ENCODE assay signal across 15 mouse cellular contexts in genomic region chr5:76130292-76130691, GRCm38 (mm10). TPM values are rescaled to one million over a fixed set of nuclear protein-coding genes. Genes with fewer than 3 reads are reported as not detected.
DNase-seq lines count a peak whose midpoint lies in the region; ATAC-seq lines count a peak whose summit lies in the region.
"Had no signal": no experiment of that assay in that cellular context is flagged by ENCODE, and none has a peak within 500 bp of the region (broad histone marks: within the 10 kb centered on the region; RNA-seq: fewer than 3 reads in every experiment).

No protein-coding gene starts in this region.

- no peak overlapping the region for H3K27ac ChIP-seq in forebrain, embryonic 14.5 days (ENCODE audit: low read depth, low read length)
- H3K27ac ChIP-seq in forebrain, embryonic 16.5 days (ENCODE audit: low read length), result no peak overlapping the region
- no peak overlapping the region for H3K27ac ChIP-seq in hindbrain, embryonic 11.5 days (ENCODE audit: low read depth, low read length)
- H3K27ac ChIP-seq: heart, embryonic 13.5 days; limb, embryonic 15.5 days had no signal

- no peaks in the 10 kb centered on the region for H3K9me3 ChIP-seq in forebrain, embryonic 14.5 days (replicated peaks; ENCODE audit: control insufficient read depth, low read length)
- H3K9me3 ChIP-seq in forebrain, embryonic 16.5 days (ENCODE audit: control insufficient read depth, low read length), result no peaks in the 10 kb centered on the region
- H3K9me3 ChIP-seq in hindbrain, embryonic 11.5 days (ENCODE audit: control insufficient read depth, low read length), result no peaks in the 10 kb centered on the region
- H3K9me3 ChIP-seq: heart, embryonic 13.5 days; limb, embryonic 15.5 days had no signal

- DNase-seq in forebrain, embryonic 14.5 days (ENCODE audit: low spot score), result peak; percentile 22
- DNase-seq in layer of hippocampus, adult 9-11 months, result peak; percentile 28
- no peak for DNase-seq in layer of hippocampus, adult 9-10 months (ENCODE audit: low spot score)
- peak; percentile 35 to 41 for DNase-seq in right cerebral cortex, adult 2 months (ENCODE audit: low spot score in 2 of 2)
- no peak for DNase-seq in right cerebral cortex, postnatal 14 days
- DNase-seq in adrenal gland, postnatal 14 days, result no peak
- DNase-seq in hindbrain, embryonic 11.5 days (ENCODE audit: low spot score), result no peak
- DNase-seq: cerebellum, postnatal 14 days; kidney, postnatal 4 days; lung, postnatal 36 days; thymus, adult 2 months had no signal

- no peak overlapping the region for H3K9ac ChIP-seq in forebrain, embryonic 14.5 days (ENCODE audit: low read length)
- no peak overlapping the region for H3K9ac ChIP-seq in forebrain, embryonic 16.5 days (replicated peaks; ENCODE audit: low read depth, low read length)
- no peak overlapping the region for H3K9ac ChIP-seq in hindbrain, embryonic 11.5 days (ENCODE audit: low read depth, low read length)
- H3K9ac ChIP-seq: heart, embryonic 13.5 days; limb, embryonic 15.5 days had no signal

- no peak overlapping the region for H3K4me3 ChIP-seq in forebrain, embryonic 14.5 days (ENCODE audit: low read depth, low read length)
- no peak overlapping the region for H3K4me3 ChIP-seq in forebrain, embryonic 16.5 days (replicated peaks; ENCODE audit: low read length)
- no peak overlapping the region for H3K4me3 ChIP-seq in hindbrain, embryonic 11.5 days (ENCODE audit: low read depth, low read length)
- H3K4me3 ChIP-seq: erythroblast, embryonic 14.5 days; heart, embryonic 13.5 days; limb, embryonic 15.5 days had no signal

- no peak overlapping the region for H3K4me2 ChIP-seq in forebrain, embryonic 14.5 days (ENCODE audit: low read length)
- no peak overlapping the region for H3K4me2 ChIP-seq in forebrain, embryonic 16.5 days (ENCODE audit: low read length)
- H3K4me2 ChIP-seq in hindbrain, embryonic 11.5 days (replicated peaks; ENCODE audit: low read depth, low read length), result no peak overlapping the region
- H3K4me2 ChIP-seq: heart, embryonic 13.5 days; limb, embryonic 15.5 days had no signal

- H3K27me3 ChIP-seq in forebrain, embryonic 14.5 days (replicated peaks; ENCODE audit: control insufficient read depth, insufficient read depth, low read length), result no peaks in the 10 kb centered on the region
- no peaks in the 10 kb centered on the region for H3K27me3 ChIP-seq in forebrain, embryonic 16.5 days (replicated peaks; ENCODE audit: control insufficient read depth, insufficient read depth, low read length)
- no peaks in the 10 kb centered on the region for H3K27me3 ChIP-seq in hindbrain, embryonic 11.5 days (ENCODE audit: control insufficient read depth, insufficient read depth, low read length)
- H3K27me3 ChIP-seq: heart, embryonic 13.5 days; limb, embryonic 15.5 days had no signal

- ATAC-seq in forebrain, embryonic 14.5 days, result no peak
- ATAC-seq in forebrain, embryonic 16.5 days, result no peak
- no peak for ATAC-seq in hindbrain, embryonic 11.5 days (ENCODE audit: low FRiP score)

- 57% methylated on average over 2 of the region's 2 CpGs for WGBS in forebrain, embryonic 14.5 days
- WGBS in forebrain, embryonic 16.5 days, result 52% methylated on average over 2 of the region's 2 CpGs
- 63% methylated on average over 2 of the region's 2 CpGs for WGBS in hindbrain, embryonic 11.5 days

- no peaks in the 10 kb centered on the region for H3K36me3 ChIP-seq in forebrain, embryonic 14.5 days (ENCODE audit: control insufficient read depth, insufficient read depth, low read length)
- H3K36me3 ChIP-seq in forebrain, embryonic 16.5 days (ENCODE audit: control insufficient read depth, insufficient read depth), result no peaks in the 10 kb centered on the region
- no peaks in the 10 kb centered on the region for H3K36me3 ChIP-seq in hindbrain, embryonic 11.5 days (ENCODE audit: control insufficient read depth, insufficient read depth, low read length)
- H3K36me3 ChIP-seq: heart, embryonic 13.5 days; limb, embryonic 15.5 days had no signal

- no peaks in the 10 kb centered on the region for H3K4me1 ChIP-seq in forebrain, embryonic 14.5 days (ENCODE audit: control insufficient read depth, insufficient read depth, low read length)
- H3K4me1 ChIP-seq in forebrain, embryonic 16.5 days (replicated peaks; ENCODE audit: control insufficient read depth, insufficient read depth, low read length), result no peaks in the 10 kb centered on the region
- H3K4me1 ChIP-seq in hindbrain, embryonic 11.5 days (replicated peaks; ENCODE audit: control insufficient read depth, insufficient read depth, low read length), result no peaks in the 10 kb centered on the region
- H3K4me1 ChIP-seq: heart, embryonic 13.5 days; limb, embryonic 15.5 days had no signal

RNA-seq across cellular contexts. Expression of gene Srd5a3, which starts 9.8 kb away (rescaled TPM):
- polyA plus RNA-seq in forebrain, embryonic 14.5 days (2014; fragmentation: Nextera tagmentation; extraction: Ambion mirVana), result 10.7 and 13.5 TPM in 2 replicates
- polyA plus RNA-seq in forebrain, embryonic 16.5 days (2015; fragmentation: Nextera tagmentation; extraction: Ambion mirVana), result 17.3 and 19.8 TPM in 2 replicates
- total RNA-seq in adrenal gland, postnatal 14 days (2021), result 21.4 and 26.5 TPM in 2 replicates
- polyA plus RNA-seq in hindbrain, embryonic 11.5 days (2014; fragmentation: Nextera tagmentation; extraction: Ambion mirVana), result 16.1 and 16.7 TPM in 2 replicates

RNA-seq across cellular contexts. Expression of gene Tmem165, which starts 53.4 kb away (rescaled TPM):
- 51.6 and 52.8 TPM in 2 replicates for polyA plus RNA-seq in forebrain, embryonic 14.5 days (2014; fragmentation: Nextera tagmentation; extraction: Ambion mirVana)
- 40.3 and 45.9 TPM in 2 replicates for polyA plus RNA-seq in forebrain, embryonic 16.5 days (2015; fragmentation: Nextera tagmentation; extraction: Ambion mirVana)
- 39.0 and 46.6 TPM in 2 replicates for total RNA-seq in adrenal gland, postnatal 14 days (2021)
- polyA plus RNA-seq in hindbrain, embryonic 11.5 days (2014; fragmentation: Nextera tagmentation; extraction: Ambion mirVana), result 97.0 and 105 TPM in 2 replicates

Comparison
In these comparisons a context has a peak if more than half of its experiments do, and no peak if none do; other contexts are left out.
1. DNase-seq: peak in forebrain, embryonic 14.5 days (single experiment), layer of hippocampus, adult 9-11 months (single experiment) and right cerebral cortex, adult 2 months (2 of 2); none in layer of hippocampus, adult 9-10 months (single experiment), right cerebral cortex, postnatal 14 days (single experiment), adrenal gland, postnatal 14 days (single experiment) and hindbrain, embryonic 11.5 days (single experiment).